Mouse (Mus musculus) liver, embryonic 14.5 days (tissue): ENCODE results near the gene Cbfa2t2. TPM values are rescaled to one million over a fixed set of nuclear protein-coding genes. Genes with fewer than 3 reads are reported as not detected.

ENCODE experiments used
- ATAC-seq: fragments of 200-750 bp; cut with Nextera tagmentation; 2 replicates; pipeline ENCODE4 v1.8.0; 2017; ENCODE audit warnings: moderate number of reproducible peaks, mild to moderate bottlenecking, moderate library complexity; ENCODE audit not compliant: insufficient read depth
- DNase-seq, 3 experiments: peaks; one replicate each; pipeline ENCODE4 v3.0.0-alpha.2; 2012 to 2013; ENCODE audit warnings: low read depth in 3 of 3, low spot score in 3 of 3
- H3K27ac ChIP-seq: fragments of 300-500 bp; sonication (generic); 2 replicates; pipeline ENCODE4 v1.5.1; 2014; ENCODE audit warnings: moderate library complexity, mild to moderate bottlenecking, control low read depth, inconsistent platforms
- H3K27me3 ChIP-seq: fragments of 300-500 bp; sonication (generic); 2 replicates; pipeline ENCODE4 v1.6.1; 2014; ENCODE audit warnings: mild to moderate bottlenecking, low read length, moderate library complexity; ENCODE audit not compliant: control insufficient read depth, insufficient read depth
- H3K36me3 ChIP-seq: fragments of 300-500 bp; sonication (generic); replicated peaks from 2 replicates; pipeline ENCODE4 v1.6.1; 2014; ENCODE audit warnings: low read depth; ENCODE audit not compliant: control insufficient read depth, insufficient read depth
- H3K4me1 ChIP-seq, 2 experiments: fragments of 200-500 bp in 1 of 2; fragments of 300-500 bp in 1 of 2; sonication (generic) in 1 of 2; replicated peaks; 2 replicates each; pipeline ENCODE4 v1.6.1; 2012 to 2014; ENCODE audit warnings: antibody characterized with exemption in 1 of 2, inconsistent platforms in 1 of 2, low read length in 1 of 2; ENCODE audit not compliant: control insufficient read depth in 2 of 2, insufficient read depth in 2 of 2
- H3K4me2 ChIP-seq: fragments of 300-500 bp; sonication (generic); 2 replicates; pipeline ENCODE4 v1.6.1; 2014; ENCODE audit warnings: low read depth, mild to moderate bottlenecking, control low read depth, moderate library complexity
- H3K4me3 ChIP-seq, 2 experiments: fragments of 200-500 bp in 1 of 2; fragments of 300-500 bp in 1 of 2; sonication (generic) in 1 of 2; 2 replicates each; pipeline ENCODE4 v1.5.1; 2012 to 2014; ENCODE audit warnings: low read depth in 2 of 2, low read length in 2 of 2, mild to moderate bottlenecking in 2 of 2, control low read depth in 1 of 2, inconsistent platforms in 1 of 2, moderate library complexity in 1 of 2; ENCODE audit not compliant: insufficient read depth in 1 of 2
- H3K9ac ChIP-seq: fragments of 300-500 bp; sonication (generic); replicated peaks from 2 replicates; pipeline ENCODE4 v1.6.1; 2014; ENCODE audit warnings: mild to moderate bottlenecking, control low read depth, moderate library complexity
- H3K9me3 ChIP-seq: fragments of 300-500 bp; sonication (generic); 2 replicates; pipeline ENCODE4 v1.6.1; 2016; ENCODE audit warnings: low read length, mixed read lengths; ENCODE audit not compliant: control insufficient read depth
- CTCF ChIP-seq: IDR thresholded peaks from 2 replicates; pipeline ENCODE4 v1.5.1; 2016; ENCODE audit warnings: antibody characterized with exemption, low read depth, control low read depth
- EP300 ChIP-seq: IDR thresholded peaks from 2 replicates; pipeline ENCODE4 v1.6.1; 2016; ENCODE audit warnings: antibody characterized with exemption, low read depth
- WGBS: fragments of 180-500 bp; shearing (Covaris S2); extraction: QIAGEN DNeasy Blood & Tissue Kit; methylation state at CpG from one replicate; pipeline ENCODE4 v1.1.7; 2014; ENCODE audit not compliant: insufficient replicate concordance; 5-methylcytosine and 5-hydroxymethylcytosine counted together
- polyA plus RNA-seq, 2 experiments: library from polyadenylated mRNA; depleted of rRNA in 1 of 2; stranded (reverse) in 1 of 2; unstranded in 1 of 2; fragments of >200 nt; fragmentation: Nextera tagmentation in 1 of 2; extraction: Ambion mirVana in 1 of 2; gene quantifications; 2 replicates each; pipeline versions ENCODE4 v1.2.1 to v1.2.3; 2012 to 2014

Cbfa2t2 gene
- polyA plus RNA-seq, 2 experiments = 4.1 to 5.3 TPM

DNA sequence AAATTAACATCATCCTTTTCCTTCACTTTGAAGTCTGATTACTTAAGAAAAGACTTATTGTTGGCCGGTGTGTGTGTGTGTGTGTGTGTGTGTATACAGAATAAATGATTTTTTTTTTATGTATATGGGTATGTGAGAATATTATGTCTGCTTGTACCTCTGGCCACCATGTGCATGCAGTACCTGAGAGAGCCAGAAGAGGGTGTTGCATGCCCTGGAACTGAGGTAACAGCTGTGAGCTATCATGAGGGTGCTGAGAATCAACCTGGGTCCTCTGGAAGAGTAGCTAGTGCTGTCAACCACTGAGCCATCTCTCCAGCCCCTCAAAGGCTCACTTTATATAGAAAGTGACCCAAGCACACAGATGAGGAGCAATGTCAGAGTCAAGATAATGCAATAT lies 145.1 kb downstream of the Cbfa2t2 start:
- H3K27me3 ChIP-seq = no peaks in the 10 kb centered on the region
- no peak overlapping the region for H3K9ac ChIP-seq
- no peak for ATAC-seq
- 76% methylated on average over 1 of the region's 1 CpGs for WGBS
- DNase-seq = no peak
- H3K36me3 ChIP-seq = no peaks in the 10 kb centered on the region
- H3K9me3 ChIP-seq = no peaks in the 10 kb centered on the region
- H3K4me2 ChIP-seq = no peak overlapping the region
- no peak for TF ChIP-seq EP300
- peak; percentile 55; the same call in 1 of the 2 replicates for TF ChIP-seq CTCF
- no peak overlapping the region for H3K4me3 ChIP-seq
- H3K27ac ChIP-seq = no peak overlapping the region
- peaks cover 0 to 18% of the 10 kb centered on the region in 2 experiments for H3K4me1 ChIP-seq

DNA sequence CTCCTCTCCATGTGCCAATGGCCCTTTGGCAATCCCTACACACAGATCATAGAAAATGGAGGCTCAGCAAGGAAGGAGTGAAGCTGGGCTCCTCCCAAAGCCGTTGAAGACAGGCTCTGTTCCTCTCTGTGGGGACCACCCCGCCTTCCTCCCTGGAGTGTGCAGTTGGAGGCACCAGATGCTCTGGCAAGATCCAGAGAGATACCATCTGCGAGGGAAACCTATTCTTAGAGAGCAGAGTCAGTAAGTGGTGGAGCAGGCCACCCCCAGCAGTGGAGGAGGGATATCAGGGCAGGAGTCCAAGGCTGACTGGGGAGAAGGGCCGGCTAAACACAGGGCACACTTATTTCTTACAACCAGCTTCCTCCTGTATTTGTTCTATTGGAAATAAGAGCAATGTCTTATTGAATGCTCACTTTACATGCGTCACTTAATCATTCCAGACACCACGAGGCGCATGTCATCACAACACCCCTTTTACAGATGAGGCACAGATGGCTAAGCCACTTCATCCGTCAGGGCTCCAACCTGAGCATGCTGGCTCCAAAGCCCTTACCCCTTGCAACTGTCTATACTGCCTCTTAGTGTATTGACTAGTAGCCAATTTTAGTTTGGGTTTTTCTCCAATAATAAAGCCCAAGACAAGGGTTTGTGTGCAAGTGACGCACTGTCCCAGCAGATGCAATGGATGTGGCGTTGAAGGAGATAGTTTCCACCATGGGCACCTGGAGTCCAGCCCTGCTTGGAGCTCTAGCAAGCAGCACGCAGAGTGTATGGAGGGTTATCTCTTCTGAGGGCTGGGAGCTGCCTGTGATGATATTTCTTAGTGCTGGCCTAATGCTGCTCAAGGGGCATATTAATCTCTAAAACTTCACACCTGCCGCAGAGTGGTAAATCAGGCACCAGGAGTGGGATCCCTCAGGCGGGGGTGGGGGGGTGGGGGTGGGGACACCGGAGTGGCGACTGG lies 147.9 kb downstream of the Cbfa2t2 start:
- H3K4me3 ChIP-seq = no peak overlapping the region
- peak; percentile 32; the same call in 1 of the 2 replicates for TF ChIP-seq EP300
- no peak for TF ChIP-seq CTCF
- 40% methylated on average over 15 of the region's 15 CpGs for WGBS
- H3K27ac ChIP-seq = no peak overlapping the region
- no peak overlapping the region for H3K4me2 ChIP-seq
- H3K27me3 ChIP-seq = no peaks in the 10 kb centered on the region
- no peak for DNase-seq
- H3K9me3 ChIP-seq = no peaks in the 10 kb centered on the region
- no peak overlapping the region for H3K9ac ChIP-seq
- peaks cover 6% of the 10 kb centered on the region for H3K36me3 ChIP-seq
- peak; percentile 73 for ATAC-seq
- peaks cover 0 to 18% of the 10 kb centered on the region in 2 experiments for H3K4me1 ChIP-seq

DNA sequence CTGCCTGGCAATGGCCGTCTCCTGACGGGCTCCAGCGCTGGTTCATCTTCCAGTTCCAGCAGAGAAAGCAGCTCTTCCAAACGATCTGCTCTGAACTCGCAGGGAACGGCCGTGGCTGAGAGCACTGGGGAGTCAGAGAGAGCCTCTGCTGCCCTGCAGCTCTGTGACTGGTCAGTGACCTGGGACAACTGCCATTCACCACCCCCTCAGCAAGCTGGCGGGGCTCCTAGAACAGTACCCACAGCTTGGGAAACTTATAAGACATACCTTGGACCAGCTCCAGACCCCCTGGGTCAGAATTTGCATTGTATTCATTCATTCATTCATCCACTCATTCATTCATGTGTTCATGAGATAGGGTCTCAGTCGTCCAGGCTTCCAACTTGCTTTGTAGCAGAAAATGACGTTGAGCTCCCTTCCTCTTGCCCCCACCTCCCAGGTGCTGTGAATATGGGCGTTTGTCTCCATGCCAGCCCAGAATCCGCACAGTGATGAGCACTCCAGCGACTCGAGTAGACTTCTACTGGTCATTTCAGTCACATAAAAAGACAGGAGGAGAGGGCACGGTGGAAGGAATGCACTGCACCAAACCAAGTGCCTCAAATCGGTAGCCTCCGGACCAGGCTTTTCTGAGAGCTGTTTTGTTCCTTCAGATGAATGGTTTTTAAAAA lies 148.8 kb downstream of the Cbfa2t2 start:
- WGBS = 67% methylated on average over 17 of the region's 17 CpGs
- peaks cover 6% of the 10 kb centered on the region for H3K36me3 ChIP-seq
- H3K4me2 ChIP-seq = no peak overlapping the region
- TF ChIP-seq CTCF (no peak), EP300 (no peak)
- H3K27ac ChIP-seq = no peak overlapping the region
- no peaks in the 10 kb centered on the region for H3K27me3 ChIP-seq
- H3K9me3 ChIP-seq = no peaks in the 10 kb centered on the region
- peaks cover 0 to 18% of the 10 kb centered on the region in 2 experiments for H3K4me1 ChIP-seq
- H3K9ac ChIP-seq = no peak overlapping the region
- no peak overlapping the region for H3K4me3 ChIP-seq
- DNase-seq (no peak), ATAC-seq (no peak)

DNA sequence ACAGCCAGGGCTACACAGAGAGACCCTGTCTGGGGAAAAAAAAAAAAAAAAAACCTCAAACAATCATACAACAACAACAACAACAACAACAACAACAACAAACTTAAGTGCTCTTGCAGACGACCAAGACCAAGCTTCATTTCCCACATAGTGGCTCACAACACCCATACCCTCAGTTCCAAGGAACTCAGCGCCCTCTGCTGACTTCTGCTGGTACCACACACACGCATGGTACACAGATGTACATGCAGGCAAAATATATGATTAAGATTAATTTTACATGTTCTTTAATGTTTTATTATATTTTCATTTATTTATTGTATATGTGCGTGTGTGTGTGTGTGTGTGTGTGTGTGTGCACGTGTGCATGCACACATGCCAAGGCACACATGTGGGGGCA lies 150.1 kb downstream of the Cbfa2t2 start:
- WGBS = 57% methylated on average over 5 of the region's 5 CpGs
- H3K9ac ChIP-seq = no peak overlapping the region
- no peak overlapping the region for H3K27ac ChIP-seq
- DNase-seq (no peak), ATAC-seq (no peak)
- peaks cover 0 to 18% of the 10 kb centered on the region in 2 experiments for H3K4me1 ChIP-seq
- no peaks in the 10 kb centered on the region for H3K27me3 ChIP-seq
- peaks cover 6% of the 10 kb centered on the region for H3K36me3 ChIP-seq
- no peaks in the 10 kb centered on the region for H3K9me3 ChIP-seq
- no peak overlapping the region for H3K4me3 ChIP-seq
- TF ChIP-seq CTCF (peak; percentile 79), EP300 (no peak)
- no peak overlapping the region for H3K4me2 ChIP-seq

Other genes starting within 250 kb of the Cbfa2t2 start
- 0.17 and 0.21 TPM in 2 replicates for gene Bpifb1, start 245.7 kb upstream of the Cbfa2t2 start, polyA plus RNA-seq (2012; rRNA removed)
- gene Bpifb1, start 245.7 kb upstream of the Cbfa2t2 start, polyA plus RNA-seq (2014; fragmentation: Nextera tagmentation; extraction: Ambion mirVana) = 0.19 and 0.33 TPM in 2 replicates
- gene Bpifb5, start 212.7 kb upstream of the Cbfa2t2 start, polyA plus RNA-seq (2012; rRNA removed) = not detected in 2 replicates
- not detected in 2 replicates for gene Bpifb5, start 212.7 kb upstream of the Cbfa2t2 start, polyA plus RNA-seq (2014; fragmentation: Nextera tagmentation; extraction: Ambion mirVana)
- not detected in 2 replicates for gene Bpifb9a, start 178.6 kb upstream of the Cbfa2t2 start, polyA plus RNA-seq (2012; rRNA removed)
- not detected in 2 replicates for gene Bpifb9a, start 178.6 kb upstream of the Cbfa2t2 start, polyA plus RNA-seq (2014; fragmentation: Nextera tagmentation; extraction: Ambion mirVana)
- not detected in 2 replicates for gene Bpifb9b, start 129.3 kb upstream of the Cbfa2t2 start, polyA plus RNA-seq (2012; rRNA removed)
- gene Bpifb9b, start 129.3 kb upstream of the Cbfa2t2 start, polyA plus RNA-seq (2014; fragmentation: Nextera tagmentation; extraction: Ambion mirVana) = not detected in 2 replicates
- gene Cdk5rap1, start 63.5 kb upstream of the Cbfa2t2 start, polyA plus RNA-seq (2012; rRNA removed) = 7.5 and 10.0 TPM in 2 replicates
- 4.2 and 9.5 TPM in 2 replicates for gene Cdk5rap1, start 63.5 kb upstream of the Cbfa2t2 start, polyA plus RNA-seq (2014; fragmentation: Nextera tagmentation; extraction: Ambion mirVana)
- 1.5 and 1.6 TPM in 2 replicates for gene Snta1, start 28.4 kb upstream of the Cbfa2t2 start, polyA plus RNA-seq (2012; rRNA removed)
- 0.64 and 0.70 TPM in 2 replicates for gene Snta1, start 28.4 kb upstream of the Cbfa2t2 start, polyA plus RNA-seq (2014; fragmentation: Nextera tagmentation; extraction: Ambion mirVana)
- 1.3 TPM in 2 replicates for gene 1700003F12Rik, start 110.6 kb downstream of the Cbfa2t2 start, polyA plus RNA-seq (2012; rRNA removed)
- gene 1700003F12Rik, start 110.6 kb downstream of the Cbfa2t2 start, polyA plus RNA-seq (2014; fragmentation: Nextera tagmentation; extraction: Ambion mirVana) = 0.90 and 1.1 TPM in 2 replicates
- gene Actl10, start 115.3 kb downstream of the Cbfa2t2 start, polyA plus RNA-seq (2012; rRNA removed) = 0.05 TPM in 1 of 2 replicates, not detected in the other
- not detected in 2 replicates for gene Actl10, start 115.3 kb downstream of the Cbfa2t2 start, polyA plus RNA-seq (2014; fragmentation: Nextera tagmentation; extraction: Ambion mirVana)
- 0.80 and 1.7 TPM in 2 replicates for gene Necab3, start 122.4 kb downstream of the Cbfa2t2 start, polyA plus RNA-seq (2012; rRNA removed)
- 0.87 and 0.96 TPM in 2 replicates for gene Necab3, start 122.4 kb downstream of the Cbfa2t2 start, polyA plus RNA-seq (2014; fragmentation: Nextera tagmentation; extraction: Ambion mirVana)
- gene E2f1, start 133.4 kb downstream of the Cbfa2t2 start, polyA plus RNA-seq (2012; rRNA removed) = 26.2 and 26.4 TPM in 2 replicates
- gene E2f1, start 133.4 kb downstream of the Cbfa2t2 start, polyA plus RNA-seq (2014; fragmentation: Nextera tagmentation; extraction: Ambion mirVana) = 6.0 and 7.6 TPM in 2 replicates
- 18.7 and 27.6 TPM in 2 replicates for gene Pxmp4, start 167.2 kb downstream of the Cbfa2t2 start, polyA plus RNA-seq (2012; rRNA removed)
- 30.2 and 35.4 TPM in 2 replicates for gene Pxmp4, start 167.2 kb downstream of the Cbfa2t2 start, polyA plus RNA-seq (2014; fragmentation: Nextera tagmentation; extraction: Ambion mirVana)
- gene Zfp341, start 176.8 kb downstream of the Cbfa2t2 start, polyA plus RNA-seq (2012; rRNA removed) = 3.6 and 3.9 TPM in 2 replicates
- gene Zfp341, start 176.8 kb downstream of the Cbfa2t2 start, polyA plus RNA-seq (2014; fragmentation: Nextera tagmentation; extraction: Ambion mirVana) = 1.1 and 2.2 TPM in 2 replicates
- 0.35 TPM in 1 of 2 replicates, not detected in the other for gene 4930519P11Rik, start 177.0 kb downstream of the Cbfa2t2 start, polyA plus RNA-seq (2012; rRNA removed)
- gene 4930519P11Rik, start 177.0 kb downstream of the Cbfa2t2 start, polyA plus RNA-seq (2014; fragmentation: Nextera tagmentation; extraction: Ambion mirVana) = 0.32 TPM in 1 of 2 replicates, not detected in the other
- gene Chmp4b, start 215.2 kb downstream of the Cbfa2t2 start, polyA plus RNA-seq (2012; rRNA removed) = 48.0 and 84.2 TPM in 2 replicates
- 8.1 and 9.1 TPM in 2 replicates for gene Chmp4b, start 215.2 kb downstream of the Cbfa2t2 start, polyA plus RNA-seq (2014; fragmentation: Nextera tagmentation; extraction: Ambion mirVana)